In genomic region chr6:24025721-24026120, GRCm38 (mm10) we compare ENCODE assay signal across 18 mouse cellular contexts. TPM values are rescaled to one million over a fixed set of nuclear protein-coding genes. Genes with fewer than 3 reads are reported as not detected.
DNase-seq lines count a peak whose midpoint lies in the region; ATAC-seq lines count a peak whose summit lies in the region.
"Had no signal": no experiment of that assay in that cellular context is flagged by ENCODE, and none has a peak within 500 bp of the region (broad histone marks: within the 10 kb centered on the region; RNA-seq: fewer than 3 reads in every experiment).

No protein-coding gene starts in this region.

- no peaks in the 10 kb centered on the region for H3K9me3 ChIP-seq in hindbrain, embryonic 14.5 days (ENCODE audit: control insufficient read depth, low read length)
- H3K9me3 ChIP-seq in hindbrain, embryonic 10.5 days: no peaks in the 10 kb centered on the region
- H3K9me3 ChIP-seq in limb, embryonic 13.5 days: no peaks in the 10 kb centered on the region
- H3K9me3 ChIP-seq in limb, embryonic 10.5 days (replicated peaks): no peaks in the 10 kb centered on the region
- H3K9me3 ChIP-seq in embryonic facial prominence, embryonic 15.5 days (replicated peaks): no peaks in the 10 kb centered on the region
- H3K9me3 ChIP-seq in midbrain, embryonic 16.5 days (replicated peaks; ENCODE audit: control insufficient read depth, low read length, poor library complexity, severe bottlenecking): no peaks in the 10 kb centered on the region
- H3K9me3 ChIP-seq: heart, embryonic 13.5 days; lung, embryonic 15.5 days had no signal

- no peak overlapping the region for H3K4me2 ChIP-seq in hindbrain, embryonic 14.5 days (replicated peaks)
- H3K4me2 ChIP-seq in limb, embryonic 13.5 days (replicated peaks): no peak overlapping the region
- no peak overlapping the region for H3K4me2 ChIP-seq in embryonic facial prominence, embryonic 15.5 days (replicated peaks)
- no peak overlapping the region for H3K4me2 ChIP-seq in midbrain, embryonic 16.5 days (ENCODE audit: low read length)
- H3K4me2 ChIP-seq: heart, embryonic 13.5 days; liver, embryonic 11.5 days; lung, embryonic 15.5 days had no signal

- DNase-seq in hindbrain, embryonic 14.5 days (ENCODE audit: low spot score): peak; percentile 45
- DNase-seq in hindbrain, embryonic 10.5 days (ENCODE audit: low spot score): no peak
- no peak for DNase-seq in limb, embryonic 10.5 days (ENCODE audit: low spot score)
- DNase-seq in lung, postnatal 10 days: no peak
- DNase-seq: cerebellum, adult 18-20 months; gastrocnemius, postnatal 36 days; heart, postnatal 4 days; kidney, adult 18-20 months; layer of hippocampus, adult 9-11 months; thymus, adult 18-20 months had no signal

- H3K27me3 ChIP-seq in hindbrain, embryonic 14.5 days (ENCODE audit: control insufficient read depth, insufficient read depth, low read length): no peaks in the 10 kb centered on the region
- no peaks in the 10 kb centered on the region for H3K27me3 ChIP-seq in hindbrain, embryonic 10.5 days (ENCODE audit: insufficient read depth, poor library complexity, severe bottlenecking)
- no peaks in the 10 kb centered on the region for H3K27me3 ChIP-seq in limb, embryonic 13.5 days
- H3K27me3 ChIP-seq in limb, embryonic 10.5 days (ENCODE audit: low read depth, poor library complexity, severe bottlenecking): no peaks in the 10 kb centered on the region
- no peaks in the 10 kb centered on the region for H3K27me3 ChIP-seq in embryonic facial prominence, embryonic 15.5 days
- H3K27me3 ChIP-seq in midbrain, embryonic 16.5 days (ENCODE audit: control insufficient read depth, insufficient read depth, low read depth, low read length): no peaks in the 10 kb centered on the region
- H3K27me3 ChIP-seq: heart, embryonic 13.5 days; lung, embryonic 15.5 days had no signal

- no peaks in the 10 kb centered on the region for H3K36me3 ChIP-seq in hindbrain, embryonic 14.5 days (replicated peaks; ENCODE audit: control insufficient read depth, insufficient read depth)
- H3K36me3 ChIP-seq in hindbrain, embryonic 10.5 days: no peaks in the 10 kb centered on the region
- H3K36me3 ChIP-seq in limb, embryonic 13.5 days: no peaks in the 10 kb centered on the region
- no peaks in the 10 kb centered on the region for H3K36me3 ChIP-seq in limb, embryonic 10.5 days
- H3K36me3 ChIP-seq in embryonic facial prominence, embryonic 15.5 days: no peaks in the 10 kb centered on the region
- no peaks in the 10 kb centered on the region for H3K36me3 ChIP-seq in midbrain, embryonic 16.5 days (ENCODE audit: control insufficient read depth, insufficient read depth, low read length)
- H3K36me3 ChIP-seq: heart, embryonic 13.5 days; lung, embryonic 15.5 days had no signal

- H3K9ac ChIP-seq in hindbrain, embryonic 14.5 days: no peak overlapping the region
- no peak overlapping the region for H3K9ac ChIP-seq in limb, embryonic 13.5 days
- H3K9ac ChIP-seq in embryonic facial prominence, embryonic 15.5 days: no peak overlapping the region
- no peak overlapping the region for H3K9ac ChIP-seq in midbrain, embryonic 16.5 days (ENCODE audit: low read depth, low read length)
- H3K9ac ChIP-seq: heart, embryonic 13.5 days; lung, embryonic 15.5 days had no signal

- peak; percentile 65 for ATAC-seq in hindbrain, embryonic 14.5 days (ENCODE audit: low FRiP score)
- peak; percentile 73 for ATAC-seq in limb, embryonic 13.5 days (ENCODE audit: low FRiP score, low read depth)
- peak; percentile 78 for ATAC-seq in embryonic facial prominence, embryonic 15.5 days (ENCODE audit: insufficient number of reproducible peaks, low FRiP score, low TSS enrichment, low read depth)
- peak; percentile 80 for ATAC-seq in midbrain, embryonic 16.5 days

- H3K4me1 ChIP-seq in hindbrain, embryonic 14.5 days (replicated peaks; ENCODE audit: control insufficient read depth, insufficient read depth, low read length): no peaks in the 10 kb centered on the region
- H3K4me1 ChIP-seq in hindbrain, embryonic 10.5 days (replicated peaks): no peaks in the 10 kb centered on the region
- peaks cover 8% of the 10 kb centered on the region; the same call in 1 of the 2 replicates for H3K4me1 ChIP-seq in limb, embryonic 13.5 days
- no peaks in the 10 kb centered on the region for H3K4me1 ChIP-seq in limb, embryonic 10.5 days
- no peaks in the 10 kb centered on the region for H3K4me1 ChIP-seq in embryonic facial prominence, embryonic 15.5 days
- H3K4me1 ChIP-seq in midbrain, embryonic 16.5 days (ENCODE audit: control insufficient read depth, insufficient read depth, low read length): no peaks in the 10 kb centered on the region
- H3K4me1 ChIP-seq: lung, embryonic 15.5 days had no signal

- no peak overlapping the region for H3K4me3 ChIP-seq in hindbrain, embryonic 14.5 days (replicated peaks; ENCODE audit: low read length)
- H3K4me3 ChIP-seq in hindbrain, embryonic 10.5 days: no peak overlapping the region
- H3K4me3 ChIP-seq in limb, embryonic 13.5 days: no peak overlapping the region
- no peak overlapping the region for H3K4me3 ChIP-seq in limb, embryonic 10.5 days
- no peak overlapping the region for H3K4me3 ChIP-seq in embryonic facial prominence, embryonic 15.5 days (replicated peaks)
- H3K4me3 ChIP-seq in midbrain, embryonic 16.5 days (ENCODE audit: low read depth, low read length): no peak overlapping the region
- H3K4me3 ChIP-seq: heart, embryonic 13.5 days; lung, embryonic 15.5 days had no signal

- no peak overlapping the region for H3K27ac ChIP-seq in hindbrain, embryonic 14.5 days
- no peak overlapping the region for H3K27ac ChIP-seq in hindbrain, embryonic 10.5 days
- H3K27ac ChIP-seq in limb, embryonic 13.5 days: no peak overlapping the region
- H3K27ac ChIP-seq in limb, embryonic 10.5 days: no peak overlapping the region
- no peak overlapping the region for H3K27ac ChIP-seq in embryonic facial prominence, embryonic 15.5 days (replicated peaks)
- no peak overlapping the region for H3K27ac ChIP-seq in midbrain, embryonic 16.5 days (ENCODE audit: low read length)
- H3K27ac ChIP-seq: heart, embryonic 13.5 days; lung, embryonic 15.5 days had no signal

RNA-seq across cellular contexts. Expression of gene Tas2r118, which starts 55.9 kb away (rescaled TPM):
- not detected in 2 replicates for polyA plus RNA-seq in hindbrain, embryonic 14.5 days (2014; fragmentation: Nextera tagmentation; extraction: Ambion mirVana)
- not detected in 2 replicates for polyA plus RNA-seq in hindbrain, embryonic 10.5 days (2016; fragmentation: Nextera tagmentation; extraction: Ambion mirVana)
- not detected in 2 replicates for polyA plus RNA-seq in limb, embryonic 13.5 days (2015; fragmentation: Nextera tagmentation; extraction: Ambion mirVana)
- not detected in 2 replicates for polyA plus RNA-seq in limb, embryonic 10.5 days (2016; fragmentation: Nextera tagmentation; extraction: Ambion mirVana)
- polyA plus RNA-seq in embryonic facial prominence, embryonic 15.5 days (2015; fragmentation: Nextera tagmentation; extraction: Ambion mirVana): not detected in 2 replicates
- polyA plus RNA-seq in midbrain, embryonic 16.5 days (2015; fragmentation: Nextera tagmentation; extraction: Ambion mirVana): not detected in 2 replicates
- polyA plus RNA-seq: C2C12; cortical plate, adult 2 months; heart, embryonic 13.5 days; liver, embryonic 11.5 days; lung, embryonic 15.5 days had no signal
